Mouse (Mus musculus): ENCODE results near the gene Rtf2. TPM values are rescaled to one million over a fixed set of nuclear protein-coding genes. Genes with fewer than 3 reads are reported as not detected.

Rtf2 gene
- polyA plus RNA-seq, 1 experiment, result 44.6 TPM

- 5% methylated on average over 2 of the region's 2 CpGs for WGBS
- DNase-seq (ENCODE audit: low read depth, low spot score), result peak; percentile 8
Measured at GRCm38 (mm10) chr2:172477860-172478259, 37.5 kb downstream of the Rtf2 start.

- DNase-seq (ENCODE audit: low read depth, low spot score), result no peak
- 50% methylated on average over 7 of the region's 7 CpGs for WGBS
Measured at GRCm38 (mm10) chr2:172480296-172480695, 39.9 kb downstream of the Rtf2 start.

DNA sequence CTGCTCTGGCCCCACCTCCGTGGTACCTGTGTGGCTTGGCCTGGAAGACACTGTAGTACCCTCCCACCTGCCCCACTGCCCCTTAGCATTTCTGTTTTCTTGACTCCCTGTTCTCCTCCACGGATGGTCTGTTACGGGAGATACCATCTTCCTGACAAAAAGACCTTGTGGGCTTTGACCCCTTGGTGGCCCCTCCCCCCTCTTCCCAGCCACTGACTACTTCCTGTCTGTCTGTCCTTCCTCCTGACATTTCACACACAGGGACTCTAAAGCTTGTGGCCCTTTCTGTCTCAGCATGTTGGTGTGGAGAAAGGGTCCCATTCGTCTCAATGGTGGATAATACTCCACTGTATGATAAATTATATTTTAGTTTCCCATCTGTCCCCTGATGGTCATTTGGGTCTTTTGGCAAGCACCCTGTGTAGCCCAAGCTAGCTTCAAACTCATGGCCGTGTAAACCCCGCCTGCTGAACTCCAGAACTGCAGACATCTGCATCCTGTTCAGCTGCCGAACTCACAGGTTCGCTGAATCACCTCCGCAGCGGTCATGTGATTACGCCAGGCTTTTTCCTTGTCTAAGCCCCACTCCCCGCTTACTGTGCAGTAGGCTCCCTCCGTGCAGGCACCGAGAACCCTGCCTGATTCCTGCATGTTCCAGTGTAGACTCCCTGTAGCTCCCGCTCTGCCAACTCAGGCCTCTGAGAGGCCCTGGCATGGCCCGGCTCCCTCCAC lies 41.5 kb downstream of the Rtf2 start:
- WGBS, result 73% methylated on average over 16 of the region's 16 CpGs
- DNase-seq (ENCODE audit: low read depth, low spot score), result no peak

- no peak for DNase-seq (ENCODE audit: low read depth, low spot score)
- 83% methylated on average over 14 of the region's 14 CpGs for WGBS
Measured at GRCm38 (mm10) chr2:172483766-172484413, 43.5 kb downstream of the Rtf2 start.

DNA sequence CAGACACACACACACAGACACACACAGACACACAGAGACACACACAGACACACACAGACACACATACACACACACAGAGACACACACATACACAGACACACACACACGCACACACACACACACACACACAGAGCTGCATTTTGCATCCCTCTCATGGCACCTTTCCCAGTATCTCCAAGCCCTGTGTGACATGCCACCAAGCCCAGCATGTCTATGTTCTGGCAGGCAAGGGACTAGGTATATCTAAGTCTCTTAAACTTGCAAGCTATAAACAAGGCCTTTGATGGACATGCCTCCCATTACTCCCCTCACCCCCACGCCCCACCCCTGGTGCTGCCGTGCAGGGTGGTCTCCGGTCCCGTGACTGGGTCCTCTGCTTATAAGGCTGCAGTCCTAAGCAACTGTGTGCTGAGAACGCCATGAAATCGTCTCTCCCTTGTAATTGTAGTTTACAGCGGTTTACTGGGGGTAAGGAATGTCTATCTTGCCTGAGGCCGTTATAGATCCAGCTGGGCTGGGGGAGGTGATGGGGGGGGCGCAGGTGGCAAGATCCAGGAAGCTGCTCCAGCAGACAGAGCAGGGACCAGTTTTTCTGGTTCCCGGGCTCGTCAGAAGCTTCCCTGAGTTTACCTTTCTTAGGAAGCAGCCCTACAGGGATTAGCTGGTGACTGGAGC lies 44.5 kb downstream of the Rtf2 start:
- DNase-seq (ENCODE audit: low read depth, low spot score), result no peak
- 17% methylated on average over 12 of the region's 12 CpGs for WGBS

GRCm38 (mm10) chr2:172496736-172497345 lies 56.5 kb downstream of the Rtf2 start:
- WGBS, result 67% methylated on average over 8 of the region's 8 CpGs

GRCm38 (mm10) chr2:172498823-172499222 lies 58.5 kb downstream of the Rtf2 start:
- no peak for DNase-seq (ENCODE audit: low read depth, low spot score)
- 37% methylated on average over 3 of the region's 3 CpGs for WGBS

More at GRCm38 (mm10) chr2:172496736-172497345, 56.5 kb downstream of the Rtf2 start:
- DNase-seq (ENCODE audit: low read depth, low spot score), result no peak

- DNase-seq (ENCODE audit: low read depth, low spot score), result no peak
- 35% methylated on average over 7 of the region's 7 CpGs for WGBS
Measured at GRCm38 (mm10) chr2:172500752-172501316, 60.5 kb downstream of the Rtf2 start.

DNA sequence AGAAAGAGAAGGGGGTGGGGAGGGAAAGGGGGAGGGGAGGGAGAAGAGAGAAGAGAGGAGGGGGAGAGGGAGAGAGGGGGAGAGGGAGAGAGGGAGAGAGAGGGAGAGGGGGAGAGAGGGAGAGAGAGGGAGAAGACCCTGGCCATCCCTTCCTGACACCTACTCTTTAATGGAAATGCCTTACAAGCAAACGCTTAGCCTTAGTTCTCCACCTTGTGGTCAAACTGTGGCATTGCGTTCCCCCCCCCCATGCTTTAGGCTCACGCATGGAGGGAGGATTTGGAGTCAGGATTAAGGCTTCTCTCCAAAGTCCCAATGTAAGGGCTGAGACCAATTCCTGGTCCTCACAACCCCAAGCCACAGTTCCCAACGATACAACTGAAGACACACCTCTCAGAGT lies 61.0 kb downstream of the Rtf2 start:
- no peak for DNase-seq (ENCODE audit: low read depth, low spot score)
- 5% methylated on average over 4 of the region's 4 CpGs for WGBS

DNA sequence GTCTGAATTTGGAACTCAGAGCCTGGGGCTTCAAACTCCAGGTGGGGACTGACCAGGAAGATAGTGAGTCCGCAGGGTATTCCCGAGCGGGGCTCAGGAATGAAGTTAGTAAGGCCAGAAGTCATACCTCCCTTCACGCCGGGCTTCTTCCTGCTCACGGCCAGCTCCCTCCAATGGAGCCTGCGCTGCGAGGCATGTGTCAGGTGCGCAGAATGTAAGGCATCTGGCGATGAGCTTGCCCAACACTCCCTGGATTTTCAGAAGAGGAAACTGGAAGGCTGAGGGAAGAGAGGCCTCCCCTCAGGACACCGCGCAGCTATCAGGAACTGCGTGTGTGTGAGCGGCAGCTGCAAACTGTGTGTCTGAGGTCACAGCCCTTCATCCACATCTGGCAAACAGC lies 61.8 kb downstream of the Rtf2 start:
- DNase-seq (ENCODE audit: low read depth, low spot score), result no peak
- 64% methylated on average over 14 of the region's 14 CpGs for WGBS

DNA sequence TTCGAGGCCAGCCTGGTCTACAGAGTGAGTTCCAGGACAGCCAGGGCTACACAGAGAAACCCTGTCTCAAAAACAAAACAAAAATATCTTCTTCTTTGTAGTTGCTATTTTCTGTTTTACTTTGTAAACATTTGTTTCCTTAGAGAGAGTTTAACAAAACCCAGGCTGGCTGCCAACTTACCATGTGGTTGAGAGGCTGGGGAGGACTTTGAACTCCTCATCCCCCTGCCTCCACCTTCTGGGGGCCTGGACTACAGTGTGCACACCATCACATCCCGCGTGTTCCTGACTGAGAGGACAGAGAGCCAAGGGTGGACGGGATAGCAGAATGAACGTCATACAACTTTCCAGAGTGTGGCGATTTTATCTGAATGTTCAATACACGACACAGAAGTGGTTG lies 65.8 kb downstream of the Rtf2 start:
- WGBS, result 60% methylated on average over 7 of the region's 7 CpGs
- no peak for DNase-seq (ENCODE audit: low read depth, low spot score)

- DNase-seq (ENCODE audit: low read depth, low spot score), result no peak
- 86% methylated on average over 15 of the region's 15 CpGs for WGBS
Measured at GRCm38 (mm10) chr2:172510056-172510712, 69.8 kb downstream of the Rtf2 start.

DNA sequence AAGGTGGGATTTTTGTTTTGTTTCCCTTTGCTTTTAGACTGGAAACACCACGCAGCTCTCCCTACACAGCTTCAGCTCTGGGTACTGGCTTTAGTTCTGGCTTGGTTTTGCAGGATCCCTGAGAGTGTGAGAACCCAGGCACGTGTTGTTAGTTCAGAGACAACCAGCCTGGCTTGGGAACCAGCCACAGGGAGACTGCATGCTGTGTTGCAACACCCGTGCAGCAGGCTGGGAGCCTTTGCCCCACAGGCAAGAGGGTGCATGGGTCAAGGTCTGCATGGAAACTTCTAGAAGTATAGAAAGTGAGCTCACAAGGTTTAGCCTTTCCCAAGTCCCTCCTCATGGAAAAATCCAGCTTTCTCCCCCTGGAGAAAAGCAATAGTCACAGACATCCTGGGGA lies 70.5 kb downstream of the Rtf2 start:
- DNase-seq (ENCODE audit: low read depth, low spot score), result no peak
- 46% methylated on average over 3 of the region's 3 CpGs for WGBS

GRCm38 (mm10) chr2:172516407-172516992 lies 76.1 kb downstream of the Rtf2 start:
- no peak for DNase-seq (ENCODE audit: low read depth, low spot score)
- WGBS, result 21% methylated on average over 11 of the region's 11 CpGs

Other genes with a start within 250 kb of the Rtf2 start
- not detected in 2 replicates for gene Mc3r, start 192.1 kb upstream of the Rtf2 start, polyA plus RNA-seq (2012; rRNA removed)
- gene Fam210b, start 95.0 kb upstream of the Rtf2 start, polyA plus RNA-seq (2012; rRNA removed), result 11.2 and 15.1 TPM in 2 replicates
- gene Aurka, start 70.0 kb upstream of the Rtf2 start, polyA plus RNA-seq (2012; rRNA removed), result 24.9 and 29.3 TPM in 2 replicates
- gene Cstf1, start 69.9 kb upstream of the Rtf2 start, polyA plus RNA-seq (2012; rRNA removed), result 22.2 and 34.4 TPM in 2 replicates
- 0.50 and 1.1 TPM in 2 replicates for gene Cass4, start 46.8 kb upstream of the Rtf2 start, polyA plus RNA-seq (2012; rRNA removed)
- not detected in 2 replicates for gene Gcnt7, start 18.0 kb downstream of the Rtf2 start, polyA plus RNA-seq (2012; rRNA removed)
- gene Fam209, start 32.0 kb downstream of the Rtf2 start, polyA plus RNA-seq (2012; rRNA removed), result 0.35 TPM in 1 of 2 replicates, not detected in the other
- gene Tfap2c, start 109.0 kb downstream of the Rtf2 start, polyA plus RNA-seq (2012; rRNA removed), result not detected in 2 replicates